Mouse (Mus musculus) ES-E14 (cell line): ENCODE results near the gene Lin28a.

Source experiments
- HCFC1 ChIP-seq: IDR thresholded peaks from 2 replicates; pipeline ENCODE4 v1.6.1; 2012; ENCODE audit warnings: low read length, inconsistent platforms, borderline replicate concordance; ENCODE audit not compliant: insufficient read depth
- MAFK ChIP-seq: IDR thresholded peaks from 2 replicates; pipeline ENCODE4 v1.6.1; 2014; ENCODE audit warnings: mild to moderate bottlenecking, low read depth, low read length, inconsistent platforms; ENCODE audit not compliant: insufficient read depth
- ZC3H11A ChIP-seq: IDR thresholded peaks from 2 replicates; pipeline ENCODE4 v1.6.1; 2012; ENCODE audit warnings: low read depth, mild to moderate bottlenecking, inconsistent platforms, low read length, borderline replicate concordance
- ZNF384 ChIP-seq: IDR thresholded peaks from 2 replicates; pipeline ENCODE4 v1.6.1; 2012; ENCODE audit warnings: low read depth, low read length, inconsistent platforms

GRCm38 (mm10) chr4:134009709-134010108, 8.9 kb downstream of the Lin28a start:
- TF ChIP-seq MAFK (no peak), HCFC1 (no peak), ZNF384 (no peak), ZC3H11A (no peak)
